Mouse (Mus musculus): ENCODE measurements around the gene Med14.

Gene Med14

GRCm38 (mm10) chrX:12673054-12673775, 88.7 kb downstream of the Med14 start, which contains the start of gene 1810030O07Rik:
1810030O07Rik (minus strand) TSS chrX:12673668.
- peak; percentile 94 for DNase-seq (ENCODE audit: low read depth, low spot score)

DNA sequence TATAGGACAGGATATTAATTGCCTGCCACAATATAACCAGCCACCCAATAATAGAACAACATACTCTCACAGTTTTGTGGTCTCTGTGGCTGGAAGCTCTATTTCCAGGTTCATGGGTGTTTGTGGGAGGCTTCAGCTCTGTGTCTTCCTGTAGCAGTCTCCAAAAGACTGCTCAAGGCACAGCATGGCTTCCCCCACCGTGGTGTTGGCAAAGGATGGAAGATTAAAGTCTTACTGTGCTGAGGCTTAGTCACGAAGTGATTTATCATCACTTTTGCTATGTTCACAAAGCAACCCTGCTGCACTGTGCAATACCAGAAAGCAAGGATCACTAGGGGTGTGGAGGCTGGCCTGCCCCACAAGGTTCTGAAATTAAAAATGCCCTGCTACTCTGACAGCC, 108.0 kb downstream of the Med14 start:
- DNase-seq (ENCODE audit: low read depth, low spot score), result no peak

DNA sequence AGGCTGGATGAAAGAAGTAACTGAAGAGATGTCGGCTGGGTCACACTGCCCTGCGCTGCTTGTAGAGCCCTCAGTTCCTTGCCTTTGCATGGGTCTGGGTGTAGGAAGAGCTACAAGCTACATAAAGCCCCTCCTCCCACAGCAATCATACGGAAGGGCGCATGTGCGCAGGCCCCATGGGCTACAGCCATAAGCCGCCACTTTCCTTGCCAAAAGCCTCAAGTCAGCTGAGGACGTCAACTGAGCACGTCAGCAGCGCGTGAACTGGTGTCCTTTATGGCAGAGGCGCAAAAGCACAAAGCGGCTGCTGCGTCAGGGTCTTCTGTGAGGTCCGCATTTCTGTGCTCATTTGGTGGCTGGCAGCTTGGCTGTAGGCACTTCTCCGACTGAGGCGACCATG, 110.0 kb downstream of the Med14 start:
- no peak for DNase-seq (ENCODE audit: low read depth, low spot score)

DNA sequence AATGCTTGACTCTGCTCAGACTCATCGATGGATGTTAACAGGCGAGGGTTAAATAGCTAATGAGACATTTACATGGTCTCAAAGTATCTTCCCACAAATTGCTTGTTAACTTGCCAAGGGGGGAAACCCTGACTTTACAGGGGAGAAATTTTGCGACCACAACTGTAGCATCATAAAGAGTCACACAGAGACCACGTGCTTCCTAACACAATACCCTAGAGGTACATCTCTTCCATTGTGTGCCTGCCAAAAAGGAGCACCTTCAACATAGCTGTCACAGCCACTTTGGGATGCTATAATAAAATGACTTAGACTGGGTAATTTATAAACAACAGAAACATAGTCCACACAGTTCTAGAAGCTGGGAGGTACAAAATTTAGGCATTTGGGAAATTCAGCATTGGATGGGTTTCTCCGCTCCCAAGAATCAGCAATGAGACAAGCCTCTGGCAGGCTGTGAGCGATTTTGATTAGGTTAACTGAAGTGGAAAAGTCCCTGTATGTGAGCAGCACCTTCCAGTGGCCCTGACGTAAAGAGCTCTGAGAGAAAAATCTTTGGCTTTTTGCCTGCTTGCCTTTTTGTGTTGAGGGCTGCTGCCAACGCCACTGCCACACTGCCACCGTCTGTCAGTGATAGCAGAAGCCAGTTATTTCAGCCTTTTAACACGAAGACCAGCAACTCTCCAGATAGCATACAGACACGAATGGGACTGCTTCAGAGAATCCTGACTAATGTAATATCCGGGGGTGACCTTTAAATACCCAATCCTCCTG, 116.2 kb downstream of the Med14 start:
- no peak for DNase-seq (ENCODE audit: low read depth, low spot score)

DNA sequence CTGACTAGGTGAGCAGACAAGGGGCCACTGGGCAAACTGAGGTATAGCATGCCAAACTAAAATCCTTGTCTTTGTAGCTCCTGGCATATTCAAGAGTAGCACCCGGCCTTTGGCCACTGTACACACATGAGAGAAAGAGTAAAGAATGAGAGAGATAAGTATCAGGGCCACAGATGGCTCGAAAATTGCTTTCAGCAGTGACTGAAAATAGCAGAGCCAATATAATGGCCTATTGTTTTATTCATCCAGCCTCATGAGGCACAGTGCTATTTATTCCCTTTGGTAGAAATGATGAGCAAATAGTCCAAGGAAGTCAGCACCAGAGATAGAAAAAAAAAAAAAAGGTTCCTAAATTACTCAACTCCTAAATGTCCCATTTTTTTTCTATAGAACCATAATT, 116.9 kb downstream of the Med14 start:
- no peak for DNase-seq (ENCODE audit: low read depth, low spot score)
